Mouse (Mus musculus) liver, embryonic 14.5 days (tissue): Measurements from ENCODE around the gene Zc3h14.

Experiments
- CTCF ChIP-seq: IDR thresholded peaks from 2 replicates; pipeline ENCODE4 v1.5.1; 2016; ENCODE audit warnings: antibody characterized with exemption, low read depth, control low read depth
- EP300 ChIP-seq: IDR thresholded peaks from 2 replicates; pipeline ENCODE4 v1.6.1; 2016; ENCODE audit warnings: antibody characterized with exemption, low read depth

DNA sequence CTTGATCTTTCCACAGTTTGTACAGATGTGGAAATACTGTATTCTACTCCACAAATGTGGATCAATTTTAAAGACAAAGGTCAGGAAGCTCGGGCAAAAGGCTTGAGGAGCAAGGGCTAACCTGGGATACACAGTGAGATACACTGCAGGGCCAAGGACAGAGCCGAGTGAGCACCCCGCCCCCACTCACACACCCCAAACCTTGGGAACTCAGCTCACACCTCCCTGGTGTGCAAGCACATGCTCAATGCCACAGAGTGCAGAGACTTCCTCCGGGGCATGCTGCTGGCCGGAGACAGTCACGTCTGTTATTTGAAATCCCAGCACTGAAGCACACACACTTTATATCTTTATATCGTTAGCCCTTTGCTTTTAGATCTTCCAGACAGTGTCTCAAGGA, 20.7 kb upstream of the Zc3h14 start:
- TF ChIP-seq CTCF (no peak), EP300 (no peak)
